Mouse (Mus musculus) left cerebral cortex, adult 11 months (tissue): ENCODE measurements around the gene Itpr3.

Experiments
- DNase-seq: peaks from one replicate; pipeline ENCODE4 v3.0.0; 2022; ENCODE audit warnings: low spot score

Gene Itpr3

GRCm38 (mm10) chr17:27038335-27039050 is 18.6 kb upstream of the Itpr3 start:
- DNase-seq: no peak

- no peak for DNase-seq
Measured at GRCm38 (mm10) chr17:27039432-27040102, 17.5 kb upstream of the Itpr3 start.

- DNase-seq: no peak
Measured at GRCm38 (mm10) chr17:27040304-27041045, 16.6 kb upstream of the Itpr3 start.

- no peak for DNase-seq
Measured at GRCm38 (mm10) chr17:27041046-27041786, 15.9 kb upstream of the Itpr3 start.

- DNase-seq: no peak
Measured at GRCm38 (mm10) chr17:27041787-27042055, 15.4 kb upstream of the Itpr3 start.

GRCm38 (mm10) chr17:27042840-27043239 is 14.3 kb upstream of the Itpr3 start:
- no peak for DNase-seq

- no peak for DNase-seq
Measured at GRCm38 (mm10) chr17:27045164-27045563, 11.9 kb upstream of the Itpr3 start.

GRCm38 (mm10) chr17:27047762-27048444 is 9.2 kb upstream of the Itpr3 start:
- no peak for DNase-seq

GRCm38 (mm10) chr17:27048445-27049239 is 8.5 kb upstream of the Itpr3 start:
- no peak for DNase-seq

- no peak for DNase-seq
Measured at GRCm38 (mm10) chr17:27050853-27051252, 6.3 kb upstream of the Itpr3 start.

- DNase-seq: no peak
Measured at GRCm38 (mm10) chr17:27051514-27051913, 5.6 kb upstream of the Itpr3 start.

- no peak for DNase-seq
Measured at GRCm38 (mm10) chr17:27056170-27056569, 934 bp upstream of the Itpr3 start.

- no peak for DNase-seq
Measured at GRCm38 (mm10) chr17:27057517-27058055, 482 bp downstream of the Itpr3 start.

GRCm38 (mm10) chr17:27060698-27061097 is 3.6 kb downstream of the Itpr3 start:
- no peak for DNase-seq

GRCm38 (mm10) chr17:27061727-27062126 is 4.6 kb downstream of the Itpr3 start:
- no peak for DNase-seq

GRCm38 (mm10) chr17:27062684-27063083 is 5.6 kb downstream of the Itpr3 start:
- no peak for DNase-seq

GRCm38 (mm10) chr17:27063717-27064116 is 6.6 kb downstream of the Itpr3 start:
- no peak for DNase-seq

GRCm38 (mm10) chr17:27064195-27064594 is 7.1 kb downstream of the Itpr3 start:
- DNase-seq: no peak

- no peak for DNase-seq
Measured at GRCm38 (mm10) chr17:27066065-27066464, 9.0 kb downstream of the Itpr3 start.

- no peak for DNase-seq
Measured at GRCm38 (mm10) chr17:27069071-27069470, 12.0 kb downstream of the Itpr3 start.

GRCm38 (mm10) chr17:27070913-27071312 is 13.8 kb downstream of the Itpr3 start:
- no peak for DNase-seq
